In the genomic region with DNA sequence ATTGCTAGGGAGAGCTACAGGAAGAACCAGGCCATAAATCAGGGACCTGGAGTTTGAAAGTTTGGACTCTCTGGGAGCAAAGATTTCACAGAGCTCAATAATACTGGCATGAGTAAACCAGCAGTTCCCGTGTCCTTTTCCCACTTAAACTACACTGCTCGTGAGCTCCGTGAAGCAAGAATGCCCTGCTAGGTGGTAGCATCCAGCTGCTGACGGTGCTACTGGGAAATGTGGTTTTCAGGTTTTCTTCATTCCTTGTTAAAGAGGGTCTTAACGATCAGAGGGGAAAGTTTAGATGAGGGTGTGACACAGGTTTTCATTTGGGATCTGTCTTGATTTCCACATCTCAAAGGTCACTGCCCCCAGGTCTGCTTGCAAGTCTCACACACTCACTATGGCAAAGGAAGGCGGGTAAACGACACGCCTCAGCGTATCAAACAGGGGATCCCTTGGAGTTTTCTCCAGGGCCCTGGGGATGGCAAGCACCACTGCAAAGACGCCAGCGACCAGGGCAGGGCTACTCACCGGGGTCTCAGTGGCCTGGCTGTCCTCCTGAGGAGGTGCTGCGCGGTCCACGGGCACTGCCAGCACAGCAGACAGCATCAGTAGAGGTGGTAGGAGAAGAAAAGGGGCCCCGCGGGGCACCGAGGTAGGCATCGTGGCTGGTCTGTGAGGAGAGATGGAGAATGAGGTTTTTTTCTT, we compare ENCODE assay signal across 8 mouse cellular contexts. TPM values are rescaled to one million over a fixed set of nuclear protein-coding genes. Genes with fewer than 3 reads are reported as not detected.
DNase-seq lines count a peak whose midpoint lies in the region; ATAC-seq and TF ChIP-seq lines count a peak whose summit lies in the region.

No protein-coding gene starts in this region.

- 44% methylated on average over 19 of the region's 19 CpGs for WGBS in forebrain, embryonic 10.5 days
- WGBS in liver, adult 2 months: 11% methylated on average over 19 of the region's 19 CpGs
- 20% methylated on average over 19 of the region's 19 CpGs for WGBS in stomach, postnatal 0 days

- peak; percentile 21; the same call in 1 of the 2 replicates for ATAC-seq in frontal cortex, adult (ENCODE audit: low TSS enrichment)
- peak; percentile 9; the same call in 1 of the 2 replicates for ATAC-seq in stomach, postnatal 0 days (ENCODE audit: low FRiP score, low TSS enrichment)

- H3K4me1 ChIP-seq in forebrain, embryonic 10.5 days: peaks cover 19% of the 10 kb centered on the region
- peaks cover 13% of the 10 kb centered on the region for H3K4me1 ChIP-seq in liver, adult 2 months (ENCODE audit: control insufficient read depth, insufficient read depth, low read length)
- peaks cover 6% of the 10 kb centered on the region; the same call in 1 of the 2 replicates for H3K4me1 ChIP-seq in stomach, postnatal 0 days (replicated peaks; ENCODE audit: control insufficient read depth, insufficient read depth)

- TF ChIP-seq EP300 in stomach, postnatal 0 days (optimal IDR thresholded peaks at IDR 0.05): no peak

- no peaks in the 10 kb centered on the region for H3K9me3 ChIP-seq in forebrain, embryonic 10.5 days
- H3K9me3 ChIP-seq in stomach, postnatal 0 days (ENCODE audit: control insufficient read depth, low read length): no peaks in the 10 kb centered on the region

- peak overlapping the region; percentile 80 for H3K9ac ChIP-seq in liver, adult 2 months (ENCODE audit: low read depth, low read length)
- peak overlapping the region; percentile 86 for H3K9ac ChIP-seq in stomach, postnatal 0 days (ENCODE audit: low read length)

- peak overlapping the region; percentile 93 for H3K27ac ChIP-seq in forebrain, embryonic 10.5 days
- H3K27ac ChIP-seq in liver, adult 2 months (replicated peaks; ENCODE audit: insufficient read depth, low read depth, low read length): peak overlapping the region; percentile 79
- H3K27ac ChIP-seq in stomach, postnatal 0 days (replicated peaks): peak overlapping the region; percentile 94

- no peaks in the 10 kb centered on the region for H3K27me3 ChIP-seq in forebrain, embryonic 10.5 days (ENCODE audit: poor library complexity, severe bottlenecking)
- H3K27me3 ChIP-seq in liver, adult 2 months (ENCODE audit: control insufficient read depth, insufficient read depth, low read length): no peaks in the 10 kb centered on the region
- H3K27me3 ChIP-seq in stomach, postnatal 0 days (ENCODE audit: control insufficient read depth, insufficient read depth, low read length): no peaks in the 10 kb centered on the region

- peak overlapping the region; percentile 92 for H3K4me2 ChIP-seq in stomach, postnatal 0 days (replicated peaks; ENCODE audit: low read depth)

- no peak for DNase-seq in frontal cortex, postnatal 14 days (ENCODE audit: low spot score in 2 of 2)
- peak; percentile 35 for DNase-seq in 3134 (ENCODE audit: extremely low read depth, insufficient read length, low spot score)
- DNase-seq in forebrain, embryonic 10.5 days (ENCODE audit: extremely low spot score, low spot score): no peak
- peak; percentile 54 for DNase-seq in liver, adult 2 months (ENCODE audit: extremely low read depth, low read depth, low spot score)
- DNase-seq in stomach, postnatal 0 days (ENCODE audit: low spot score): no peak
- no peak for DNase-seq in cerebellum, postnatal 10 days
- no peak for DNase-seq in layer of hippocampus, adult 18-20 months (ENCODE audit: low spot score in 2 of 2)

- H3K4me3 ChIP-seq in forebrain, embryonic 10.5 days: peak overlapping the region; percentile 82
- peak overlapping the region; percentile 76 for H3K4me3 ChIP-seq in liver, adult 2 months (ENCODE audit: insufficient read depth, low read depth, low read length)
- H3K4me3 ChIP-seq in stomach, postnatal 0 days (ENCODE audit: low read depth, low read length): peak overlapping the region; percentile 77

- no peak for TF ChIP-seq POLR2A in liver, adult 2 months (IDR thresholded peaks at IDR 0.05; ENCODE audit: extremely low read depth, insufficient read depth, low read length)

- peaks cover 12% of the 10 kb centered on the region; the same call in 1 of the 2 replicates for H3K79me2 ChIP-seq in liver, adult 2 months (ENCODE audit: control insufficient read depth, insufficient read depth, low read length)

- no peak for TF ChIP-seq CTCF in liver, adult 2 months (IDR thresholded peaks at IDR 0.05; ENCODE audit: low read depth, low read length)
- TF ChIP-seq CTCF in stomach, postnatal 0 days (IDR thresholded peaks at IDR 0.05; ENCODE audit: low read depth): no peak

- peaks cover 33% of the 10 kb centered on the region for H3K36me3 ChIP-seq in forebrain, embryonic 10.5 days (replicated peaks)
- no peaks in the 10 kb centered on the region for H3K36me3 ChIP-seq in liver, adult 2 months (ENCODE audit: control insufficient read depth, insufficient read depth, low read length)
- H3K36me3 ChIP-seq in stomach, postnatal 0 days (ENCODE audit: control insufficient read depth, insufficient read depth, low read length): peaks cover 2% of the 10 kb centered on the region; the same call in 1 of the 2 replicates

RNA-seq across cellular contexts. Expression of gene Nucb1, which starts 0.9 kb away (rescaled TPM):
- polyA plus RNA-seq in forebrain, embryonic 10.5 days (2016; fragmentation: Nextera tagmentation; extraction: Ambion mirVana): 99.3 and 106 TPM in 2 replicates
- total RNA-seq in liver, adult 2 months (2014; rRNA removed): 68.1 and 84.8 TPM in 2 replicates
- polyA plus RNA-seq in liver, adult 2 months (2012; rRNA removed): 307 and 310 TPM in 2 replicates
- 196 and 199 TPM in 2 replicates for polyA plus RNA-seq in stomach, postnatal 0 days (2015; fragmentation: Nextera tagmentation; extraction: Ambion mirVana)
- total RNA-seq in layer of hippocampus, adult 18-20 months (2021): 100 to 1,000 TPM; 109 to 110 TPM

RNA-seq across cellular contexts. Expression of gene Ppp1r15a, which starts 16.7 kb away (rescaled TPM):
- polyA plus RNA-seq in forebrain, embryonic 10.5 days (2016; fragmentation: Nextera tagmentation; extraction: Ambion mirVana): 16.4 and 17.7 TPM in 2 replicates
- 4.3 and 4.4 TPM in 2 replicates for total RNA-seq in liver, adult 2 months (2014; rRNA removed)
- polyA plus RNA-seq in liver, adult 2 months (2012; rRNA removed): 10.8 and 14.9 TPM in 2 replicates
- polyA plus RNA-seq in stomach, postnatal 0 days (2015; fragmentation: Nextera tagmentation; extraction: Ambion mirVana): 21.6 and 26.6 TPM in 2 replicates
- total RNA-seq in layer of hippocampus, adult 18-20 months (2021): 10 to 100 TPM; 22.1 to 23.3 TPM

RNA-seq across cellular contexts. Expression of gene Plekha4, which starts 16.8 kb away (rescaled TPM):
- polyA plus RNA-seq in forebrain, embryonic 10.5 days (2016; fragmentation: Nextera tagmentation; extraction: Ambion mirVana): 1.1 and 1.2 TPM in 2 replicates
- 0.55 and 0.60 TPM in 2 replicates for total RNA-seq in liver, adult 2 months (2014; rRNA removed)
- polyA plus RNA-seq in liver, adult 2 months (2012; rRNA removed): 1.00 and 1.8 TPM in 2 replicates
- polyA plus RNA-seq in stomach, postnatal 0 days (2015; fragmentation: Nextera tagmentation; extraction: Ambion mirVana): 7.9 and 8.0 TPM in 2 replicates
- under 1 TPM; 0.64 to 0.71 TPM for total RNA-seq in layer of hippocampus, adult 18-20 months (2021)

RNA-seq across cellular contexts. Expression of gene Dhdh, which starts 20.7 kb away (rescaled TPM):
- polyA plus RNA-seq in forebrain, embryonic 10.5 days (2016; fragmentation: Nextera tagmentation; extraction: Ambion mirVana): 6.4 and 7.2 TPM in 2 replicates
- total RNA-seq in liver, adult 2 months (2014; rRNA removed): 73.7 and 79.3 TPM in 2 replicates
- 37.2 and 37.7 TPM in 2 replicates for polyA plus RNA-seq in liver, adult 2 months (2012; rRNA removed)
- 1.1 and 1.3 TPM in 2 replicates for polyA plus RNA-seq in stomach, postnatal 0 days (2015; fragmentation: Nextera tagmentation; extraction: Ambion mirVana)
- 1 to 10 TPM; 5.3 to 5.7 TPM for total RNA-seq in layer of hippocampus, adult 18-20 months (2021)

RNA-seq across cellular contexts. Expression of gene Gm45808, which starts 22.7 kb away (rescaled TPM):
- not detected in 2 replicates for polyA plus RNA-seq in forebrain, embryonic 10.5 days (2016; fragmentation: Nextera tagmentation; extraction: Ambion mirVana)
- total RNA-seq in liver, adult 2 months (2014; rRNA removed): 1.3 and 5.7 TPM in 2 replicates
- 0.28 and 1.5 TPM in 2 replicates for polyA plus RNA-seq in liver, adult 2 months (2012; rRNA removed)
- not detected in 2 replicates for polyA plus RNA-seq in stomach, postnatal 0 days (2015; fragmentation: Nextera tagmentation; extraction: Ambion mirVana)
- 1 to 10 TPM in 1 of 2 experiments, under 1 TPM in 1; 0.91 to 1.2 TPM for total RNA-seq in layer of hippocampus, adult 18-20 months (2021)

Comparison
In these comparisons a context has a peak if more than half of its experiments do, and no peak if none do; other contexts are left out.
1. DNase-seq: peak in 3134 (single experiment) and liver, adult 2 months (single experiment); none in frontal cortex, postnatal 14 days (0 of 2), forebrain, embryonic 10.5 days (single experiment), stomach, postnatal 0 days (single experiment), cerebellum, postnatal 10 days (0 of 2) and layer of hippocampus, adult 18-20 months (0 of 2).
2. Peak in every context shown above with its lines, with median percentiles within 50 percentile points of each other: H3K27ac ChIP-seq and H3K4me3 ChIP-seq.